Mouse (Mus musculus) B cell, adult 2 months (primary cell): ENCODE results near the gene Hormad2.
A peak's percentile ranks its signal among the peaks of the same experiment; 100 is the strongest.

Experiments
- DNase-seq, 2 experiments: peaks; one replicate each; pipeline ENCODE4 v3.0.0; 2022

Gene Hormad2

DNA sequence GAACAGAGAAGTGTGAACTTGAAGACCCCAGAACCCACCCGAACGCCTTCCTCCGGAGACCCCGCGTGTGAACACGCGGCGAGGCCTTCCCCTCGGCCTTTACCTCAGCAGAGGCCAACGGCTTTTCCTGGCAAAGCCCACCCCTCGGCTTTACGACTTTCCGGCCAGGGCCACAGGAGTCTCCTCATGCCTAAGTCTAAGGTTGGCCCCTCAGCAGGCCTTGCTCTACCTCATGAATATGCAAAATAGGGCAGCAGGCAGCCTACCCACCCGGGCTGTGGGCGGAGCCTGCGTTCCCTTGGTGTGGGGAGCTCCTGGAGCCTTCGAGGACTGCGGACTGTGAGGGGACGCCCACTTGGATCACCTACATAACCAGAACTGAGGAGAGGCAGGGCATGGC is at the start of gene Hormad2:
Gene Hormad2, minus strand, starts transcription at position 128 of the 400 bp plus-strand sequence.
- peak; percentile 28 to 33 for DNase-seq

DNA sequence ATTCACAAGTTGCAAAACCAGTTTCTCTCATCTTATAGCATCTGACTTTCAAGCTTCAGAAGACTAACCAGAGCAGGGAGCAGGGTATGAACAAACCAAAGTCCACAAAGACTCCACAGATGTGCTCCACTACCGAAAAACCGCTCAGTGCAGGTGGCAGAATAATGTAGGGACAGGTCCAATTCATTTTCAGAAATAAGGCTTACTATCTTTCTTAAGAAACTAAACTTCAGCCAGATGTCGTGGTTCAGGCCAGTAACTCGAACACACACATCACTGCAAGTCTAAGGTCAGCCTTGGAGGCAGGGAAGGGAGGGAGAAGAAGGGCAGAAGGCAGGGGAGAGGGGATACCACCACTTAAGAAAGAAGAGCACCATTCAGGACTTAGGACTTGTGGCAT is 48.3 kb upstream of the Hormad2 start:
- no peak for DNase-seq

DNA sequence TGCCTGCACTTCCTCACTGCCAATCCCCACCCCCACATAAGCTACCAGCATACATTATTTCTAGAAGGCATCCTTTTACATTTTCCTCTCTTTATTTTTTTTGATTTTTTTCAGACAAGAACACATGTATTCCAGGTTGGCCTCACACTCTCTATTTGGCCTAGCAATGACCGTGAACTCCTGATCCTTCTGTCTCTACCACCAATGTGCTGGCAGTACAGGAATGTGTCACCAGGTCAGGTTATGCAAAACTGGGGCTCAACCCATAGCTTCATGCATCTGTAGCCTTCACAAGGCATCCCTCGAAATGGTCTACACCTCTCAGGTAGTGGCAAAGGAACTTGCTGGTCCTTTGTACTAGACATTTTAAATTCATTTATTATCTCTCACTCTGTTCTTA is 47.9 kb upstream of the Hormad2 start:
- no peak for DNase-seq

DNA sequence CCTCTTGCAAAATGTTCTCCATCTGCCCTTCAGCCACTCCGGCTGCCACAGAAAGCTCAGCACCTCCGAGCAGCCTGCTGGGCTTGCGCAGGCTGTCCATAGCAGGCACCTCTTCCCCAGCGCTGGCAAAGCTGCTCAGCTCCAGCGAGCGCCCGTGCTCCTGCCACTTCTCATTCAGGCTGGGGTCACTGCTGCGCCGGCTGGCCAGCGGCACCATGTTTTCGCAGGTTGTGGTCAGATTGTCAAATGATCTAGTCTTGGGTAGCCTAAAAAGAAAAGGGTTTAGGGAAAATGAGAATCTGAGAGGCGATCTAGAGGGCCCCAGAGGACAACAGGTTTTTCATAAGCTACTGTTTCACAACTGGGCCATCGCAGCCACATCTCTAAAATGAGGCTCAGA is 47.5 kb upstream of the Hormad2 start:
- DNase-seq: no peak

DNA sequence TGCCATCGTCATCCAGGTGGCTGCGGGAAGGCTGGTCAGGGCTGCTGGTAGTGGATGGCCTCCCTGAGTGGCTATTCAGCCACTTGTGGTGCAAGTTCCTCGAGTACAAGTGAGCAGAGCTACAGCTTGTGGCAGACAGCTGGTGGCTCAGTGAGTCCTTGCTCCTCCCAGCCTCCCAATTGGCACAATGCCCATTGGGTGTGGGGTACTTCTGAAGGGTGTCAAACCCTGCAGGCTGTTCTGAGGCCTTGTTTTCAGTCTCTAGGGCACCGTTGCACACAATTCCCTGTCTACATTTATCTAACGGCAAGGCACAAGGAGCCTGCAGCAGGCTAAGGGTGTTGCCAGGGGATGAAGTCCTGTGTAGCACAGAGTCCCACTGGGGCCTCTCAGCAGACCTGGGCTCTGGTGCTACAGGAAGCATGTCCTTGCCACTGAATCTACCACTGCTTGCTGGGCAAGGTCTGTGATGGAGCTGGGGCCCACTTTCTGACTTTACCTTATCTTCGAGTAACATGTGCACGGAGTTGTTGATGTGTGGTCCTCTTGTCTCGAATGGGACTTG is 46.6 kb upstream of the Hormad2 start:
- DNase-seq: no peak

DNA sequence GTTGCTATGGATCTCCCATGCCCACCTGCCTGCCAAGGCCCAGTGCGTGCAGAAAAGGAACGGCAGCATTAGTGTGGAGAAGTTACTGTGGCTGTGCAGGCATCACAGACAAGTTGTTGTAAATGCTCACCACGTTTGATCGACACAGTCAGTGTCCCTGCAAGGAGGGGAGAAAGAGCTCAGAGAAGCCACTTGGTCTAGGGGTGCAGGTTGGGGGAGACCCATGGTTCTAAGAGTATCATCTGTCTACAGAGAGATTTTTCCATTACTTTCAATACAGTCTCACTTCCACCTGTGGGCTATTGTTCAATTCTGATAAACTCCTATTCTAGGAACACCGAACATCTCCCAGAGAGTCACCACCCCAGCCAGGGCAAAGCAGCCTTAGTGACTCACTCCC is 43.6 kb upstream of the Hormad2 start:
- DNase-seq: no peak

DNA sequence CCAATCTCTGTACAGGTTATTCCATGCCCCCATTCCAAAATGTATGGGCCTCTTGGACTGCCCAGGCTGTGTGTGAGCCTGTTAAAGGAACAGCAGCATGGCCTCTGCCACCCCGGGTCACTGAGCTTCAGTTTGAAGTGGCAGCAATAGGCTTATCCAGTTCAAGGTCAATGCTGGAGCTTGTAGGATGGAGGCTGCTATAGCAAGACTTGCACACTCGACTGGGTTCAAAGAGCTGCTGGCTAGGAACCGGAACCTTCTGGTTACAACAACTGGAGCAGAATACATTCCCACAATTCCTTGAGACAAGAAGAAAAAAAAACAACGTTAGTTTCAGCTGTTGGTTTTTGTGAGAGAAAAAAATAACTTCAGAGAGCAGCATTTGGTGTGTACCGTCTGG is 41.7 kb upstream of the Hormad2 start:
- no peak for DNase-seq

DNA sequence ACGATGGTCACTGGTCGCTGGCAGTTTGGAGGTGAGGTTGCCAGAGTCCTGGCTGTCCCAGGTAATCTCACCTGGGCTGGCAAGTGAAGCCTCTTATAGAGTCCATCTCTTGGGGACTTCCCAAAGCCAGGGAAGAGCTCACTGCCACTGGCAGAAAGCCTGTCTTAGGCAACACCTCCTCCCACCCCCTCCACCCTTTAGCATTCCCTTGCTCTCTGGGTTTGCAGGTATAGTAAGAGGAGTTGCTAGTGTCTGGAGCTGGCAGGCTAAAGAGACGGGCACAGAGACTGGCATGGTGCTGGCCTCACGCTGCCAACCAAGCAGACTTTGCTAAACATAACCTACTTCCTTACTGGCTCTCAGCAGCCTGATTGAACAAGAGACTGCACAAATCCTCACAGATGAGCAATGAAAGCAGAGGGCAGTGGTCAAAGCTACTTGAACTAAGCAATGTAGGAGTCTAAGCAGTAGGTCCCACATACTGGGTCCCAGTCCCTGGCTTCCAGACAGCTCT is 35.3 kb upstream of the Hormad2 start:
- DNase-seq: no peak

DNA sequence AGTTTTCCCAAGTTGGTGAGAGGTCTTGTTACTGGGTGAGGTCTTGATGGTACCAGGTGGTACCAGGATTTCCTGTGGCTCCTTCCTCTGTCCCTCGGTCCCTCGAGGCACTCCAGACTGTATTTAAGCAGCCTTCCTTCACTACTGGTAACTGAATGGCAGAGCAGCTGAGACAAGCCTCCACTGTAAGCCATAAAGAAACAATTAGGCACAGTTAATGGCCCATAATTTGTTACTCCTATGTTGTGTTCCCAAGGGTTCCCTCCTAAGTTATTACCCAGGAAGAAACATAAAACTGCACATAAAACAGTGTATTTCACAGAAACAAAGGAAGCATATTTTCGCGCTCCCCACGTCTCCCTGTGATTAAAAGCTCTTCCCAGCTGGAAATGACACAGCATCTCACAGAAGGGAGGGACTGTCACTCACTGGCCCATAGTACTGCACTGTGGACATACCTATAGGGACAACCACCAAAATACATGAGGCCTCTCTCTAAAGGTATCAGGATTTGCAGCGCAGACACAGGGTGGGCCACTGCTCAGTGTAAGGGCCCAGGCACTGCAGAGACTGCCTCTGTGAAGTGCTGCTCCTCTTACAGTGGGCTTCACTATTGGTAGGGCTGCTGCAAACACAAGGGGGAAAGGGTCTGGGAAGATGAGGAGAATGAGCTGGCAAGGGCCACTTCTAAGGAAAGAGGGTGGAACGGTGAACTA is 31.7 kb upstream of the Hormad2 start:
- DNase-seq: no peak

DNA sequence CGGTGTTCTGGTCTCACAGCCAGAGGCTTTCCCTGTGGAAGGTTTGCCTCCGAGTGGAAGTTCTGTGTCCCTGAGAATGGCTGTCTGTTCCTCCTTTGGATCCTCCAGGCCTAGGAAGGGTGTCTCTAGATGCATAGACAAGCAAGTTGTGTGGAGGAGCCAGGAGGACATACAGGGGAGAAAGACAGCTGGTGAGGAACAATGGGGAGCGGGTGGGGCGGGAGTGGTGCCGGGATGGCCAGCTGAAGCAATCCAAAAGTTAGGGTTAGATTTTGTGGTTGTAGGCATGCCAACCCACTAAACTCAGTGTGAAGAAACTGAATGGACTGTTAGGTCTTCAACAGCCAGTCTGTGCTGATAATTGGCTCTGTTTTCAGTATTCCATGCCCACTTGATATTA is 30.8 kb upstream of the Hormad2 start:
- no peak for DNase-seq

DNA sequence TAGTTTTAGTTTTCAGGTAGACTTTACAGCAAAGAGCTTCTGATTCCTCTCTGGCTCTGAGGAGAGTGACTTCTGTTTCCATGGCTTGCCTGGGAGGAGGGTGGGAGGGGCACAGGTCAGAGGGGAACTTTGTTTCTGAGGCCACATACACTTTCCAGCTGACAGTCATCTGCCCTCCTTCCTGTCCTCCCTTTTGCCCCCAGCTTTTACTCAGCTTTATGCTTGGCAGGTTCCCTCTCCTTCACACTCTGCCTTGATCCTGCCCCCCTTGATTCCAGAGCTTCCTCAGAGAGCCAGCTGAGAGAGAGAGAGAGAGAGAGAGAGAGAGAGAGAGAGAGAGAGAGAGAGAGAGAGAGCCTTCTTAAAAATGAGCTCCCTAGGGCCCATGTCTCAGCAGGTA is 30.3 kb upstream of the Hormad2 start:
- no peak for DNase-seq

DNA sequence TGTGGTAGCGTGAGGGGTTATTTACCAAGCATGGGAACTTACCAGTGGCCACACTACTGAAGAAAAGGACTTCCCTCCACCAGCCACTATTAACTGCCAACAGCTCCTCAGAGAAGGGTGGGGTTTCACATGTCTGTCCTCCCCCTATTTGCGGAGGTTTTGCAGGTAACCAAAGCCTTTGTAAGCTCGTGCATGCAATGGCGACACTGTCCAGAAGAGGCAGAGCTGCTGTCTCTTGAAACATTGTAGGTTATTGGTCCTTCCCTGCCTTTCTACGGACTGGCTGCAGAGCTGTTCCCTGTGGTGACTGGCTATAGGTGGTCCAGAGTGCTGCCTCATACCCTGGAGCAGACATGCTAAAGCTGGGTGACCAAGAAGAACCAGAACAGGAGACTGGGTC is 28.2 kb upstream of the Hormad2 start:
- DNase-seq: no peak

DNA sequence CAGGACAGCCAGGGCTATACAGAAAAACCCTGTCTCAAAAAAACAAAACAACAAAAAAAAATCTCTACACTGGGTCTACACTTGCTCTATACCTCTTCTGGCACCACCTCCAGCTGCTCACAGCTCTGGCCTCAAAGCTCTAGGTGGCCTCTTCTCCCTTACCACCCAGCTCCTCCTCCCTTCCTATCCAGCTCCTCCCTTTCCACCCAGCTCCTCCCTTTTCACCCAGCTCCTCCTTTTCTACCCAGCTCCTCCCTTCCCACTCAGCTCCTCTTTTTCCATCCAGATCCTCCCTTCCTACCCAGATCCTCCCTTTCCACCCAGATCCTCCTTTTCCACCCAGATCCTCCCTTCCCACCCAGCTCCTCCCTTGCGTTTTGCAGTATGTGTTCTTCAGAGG is 26.5 kb upstream of the Hormad2 start:
- DNase-seq: no peak

DNA sequence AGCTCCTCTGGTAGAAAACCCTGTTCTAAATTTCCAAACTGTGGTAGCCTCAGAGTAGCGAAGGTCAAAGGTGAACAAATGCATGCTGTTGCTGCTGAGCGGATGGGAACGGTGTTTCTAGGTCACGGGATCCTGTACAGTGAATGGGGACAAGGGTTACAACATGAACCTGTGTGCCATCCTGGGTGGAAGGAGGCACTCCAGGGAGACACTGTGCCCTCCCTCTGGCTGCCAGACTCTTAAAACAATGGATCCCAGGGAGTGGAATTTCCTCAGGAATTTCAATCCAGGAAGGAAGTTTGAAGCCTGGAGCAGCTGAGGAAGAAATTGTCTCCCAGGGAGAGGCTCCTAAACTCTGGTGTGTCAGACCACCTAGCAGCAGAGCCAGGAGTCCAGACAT is 25.3 kb upstream of the Hormad2 start:
- DNase-seq: no peak

DNA sequence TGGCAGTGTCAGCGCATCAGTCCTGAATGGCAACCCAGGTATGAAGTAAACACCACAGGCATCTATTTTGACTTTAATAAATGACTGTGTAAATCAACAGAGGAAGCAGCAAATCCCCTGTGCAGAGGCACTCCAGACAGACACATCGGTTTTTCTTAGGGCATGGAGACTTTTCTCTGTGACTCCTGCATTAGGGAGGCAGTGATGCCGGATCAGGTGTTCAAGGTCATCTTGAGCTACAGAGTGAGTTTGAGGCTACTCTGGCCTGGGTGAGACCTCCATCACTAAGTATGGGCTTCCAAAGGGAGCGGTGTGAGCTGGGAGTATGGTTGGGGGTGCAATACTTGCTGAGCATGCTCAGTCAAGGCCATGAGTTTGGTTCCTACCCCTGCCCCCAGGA is 23.7 kb upstream of the Hormad2 start:
- DNase-seq: no peak

DNA sequence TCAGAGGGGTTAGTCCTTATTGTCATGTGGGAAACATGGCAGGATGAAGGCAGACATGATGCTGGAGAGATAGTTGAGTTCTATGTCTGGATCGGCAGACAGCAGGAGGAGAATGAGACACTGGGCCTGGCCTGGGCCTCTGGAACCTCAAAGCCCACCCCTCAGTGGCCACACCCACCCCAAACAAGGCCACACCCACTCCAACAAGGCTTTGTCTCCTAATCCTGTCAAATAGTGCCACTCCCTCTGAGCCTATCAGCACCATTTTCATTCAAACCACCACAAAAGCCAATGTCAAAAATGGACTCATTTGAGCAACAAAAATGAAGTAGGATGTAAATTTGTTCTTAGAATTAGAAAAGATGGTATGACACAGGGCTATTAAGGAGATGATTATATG is 23.3 kb upstream of the Hormad2 start:
- no peak for DNase-seq

DNA sequence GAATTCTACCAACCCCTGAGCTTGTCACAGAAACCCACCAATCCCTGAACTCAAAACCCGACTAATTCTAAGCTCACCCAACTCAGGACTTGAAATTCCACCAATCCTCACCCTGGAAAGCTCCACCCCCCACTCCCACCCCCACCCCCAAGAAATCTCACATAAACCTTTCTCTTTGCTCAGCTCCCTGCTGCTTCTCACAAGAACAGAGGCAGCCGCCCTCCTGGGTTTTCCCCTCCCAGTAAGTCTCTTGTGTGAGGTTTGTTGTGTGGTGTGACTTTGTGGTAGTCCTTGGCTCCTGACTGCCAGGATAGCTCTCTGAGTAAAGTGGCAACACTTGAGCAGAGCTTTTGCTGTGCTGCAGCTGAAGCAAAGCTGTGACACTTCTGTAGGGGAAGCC is 22.0 kb upstream of the Hormad2 start:
- no peak for DNase-seq

DNA sequence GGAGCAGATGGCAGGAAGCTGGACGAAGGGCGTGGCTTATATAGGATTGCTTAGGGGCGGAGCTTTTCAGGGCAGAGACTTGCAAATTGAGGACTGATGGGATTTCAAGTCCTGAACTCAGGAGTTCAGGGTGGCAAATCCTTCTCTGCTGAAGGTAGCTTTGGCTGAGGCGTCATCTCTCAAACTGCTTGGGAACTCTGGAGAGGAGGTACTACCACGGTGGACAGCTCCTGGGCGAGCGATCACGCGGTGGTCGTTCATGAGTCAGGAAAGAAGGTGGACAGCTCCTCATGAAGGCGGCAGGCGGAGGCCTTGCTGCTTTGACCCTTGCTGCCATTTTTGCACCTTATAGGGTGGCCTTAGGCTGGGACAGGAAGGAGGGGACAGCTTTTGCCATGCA is 20.2 kb upstream of the Hormad2 start:
- DNase-seq: no peak

DNA sequence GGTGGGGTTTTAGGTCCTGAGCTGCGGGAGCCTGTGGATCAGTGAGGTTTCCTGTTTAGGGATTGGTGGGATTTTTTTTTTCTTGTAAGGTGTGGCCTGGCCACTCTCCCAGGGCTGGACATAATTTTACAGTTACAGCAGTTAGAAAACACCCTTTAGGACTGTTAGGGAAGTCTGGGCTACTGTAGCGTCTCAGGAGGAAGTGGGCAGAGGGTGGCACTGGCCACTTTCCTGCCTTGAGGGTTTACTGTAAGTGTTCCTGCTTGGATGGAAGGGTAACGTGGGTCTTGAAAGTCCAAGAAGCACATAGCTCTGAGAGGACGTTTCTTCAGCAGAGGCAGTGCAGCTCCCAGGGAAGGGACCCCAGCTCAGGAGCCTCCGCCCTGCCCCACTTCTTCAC is 19.7 kb upstream of the Hormad2 start:
- DNase-seq: no peak

DNA sequence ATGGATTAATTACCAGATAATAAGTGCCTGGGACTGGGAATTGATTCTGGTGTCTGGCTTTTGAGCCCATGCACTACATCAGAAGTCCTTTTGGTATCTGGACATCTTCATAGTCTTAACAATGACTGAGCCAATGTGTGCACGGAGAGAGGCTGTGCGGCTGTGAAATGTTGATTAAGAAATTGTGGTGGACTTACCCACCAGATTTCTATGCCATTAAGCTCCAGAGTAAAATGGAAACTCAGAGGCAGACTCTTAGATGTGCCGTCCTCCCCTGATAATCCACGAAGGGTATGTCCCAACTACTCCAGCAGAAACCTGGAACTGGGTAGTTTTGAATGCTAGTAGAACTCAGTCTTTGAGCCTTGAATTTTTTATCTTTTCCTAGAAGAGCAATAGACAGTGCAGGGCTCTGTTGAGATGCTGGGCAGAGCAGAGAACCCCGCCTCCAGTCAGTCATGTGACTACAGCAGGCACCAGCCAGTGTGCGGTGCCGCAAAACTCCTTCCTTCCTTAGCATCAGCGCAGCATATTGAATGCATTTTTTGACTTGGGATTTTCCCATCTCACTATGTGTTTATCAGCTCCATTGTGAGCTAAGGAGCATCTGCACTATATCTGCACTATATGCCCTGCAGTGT is 14.1 kb upstream of the Hormad2 start:
- no peak for DNase-seq

DNA sequence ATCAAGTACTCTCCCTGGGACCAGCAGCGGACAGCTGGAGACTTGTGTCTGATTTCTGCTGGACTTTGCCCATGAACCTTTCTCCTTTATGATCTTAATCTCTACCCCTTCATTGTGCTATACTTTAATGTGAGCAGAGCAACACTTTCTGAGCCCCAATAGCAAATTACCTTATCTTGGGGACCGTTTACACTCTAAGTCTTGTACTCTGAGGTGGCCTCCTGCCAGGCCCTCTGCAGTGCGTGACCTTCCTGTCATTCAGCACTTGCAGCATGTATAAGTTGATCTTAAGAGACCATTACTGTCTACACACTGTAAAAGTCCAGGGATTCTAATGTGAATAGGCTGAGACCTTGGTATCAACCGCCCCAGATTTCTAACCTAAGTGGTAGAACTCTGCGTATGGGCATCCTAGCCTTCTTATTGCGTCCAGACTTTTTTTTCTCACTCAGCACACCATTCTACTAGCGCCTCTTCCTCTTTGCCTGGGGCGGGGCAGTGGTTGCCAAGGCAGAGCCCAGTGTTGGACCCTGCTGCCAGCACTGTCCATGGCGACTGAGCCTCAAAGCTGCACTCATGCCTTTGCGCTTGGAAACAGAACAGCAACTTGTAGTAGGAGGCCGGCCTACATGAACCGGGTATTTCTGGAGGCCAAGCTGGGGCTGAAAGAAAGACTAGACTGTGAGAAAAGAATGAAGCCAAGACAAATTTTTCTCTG is 11.7 kb upstream of the Hormad2 start:
- no peak for DNase-seq

DNA sequence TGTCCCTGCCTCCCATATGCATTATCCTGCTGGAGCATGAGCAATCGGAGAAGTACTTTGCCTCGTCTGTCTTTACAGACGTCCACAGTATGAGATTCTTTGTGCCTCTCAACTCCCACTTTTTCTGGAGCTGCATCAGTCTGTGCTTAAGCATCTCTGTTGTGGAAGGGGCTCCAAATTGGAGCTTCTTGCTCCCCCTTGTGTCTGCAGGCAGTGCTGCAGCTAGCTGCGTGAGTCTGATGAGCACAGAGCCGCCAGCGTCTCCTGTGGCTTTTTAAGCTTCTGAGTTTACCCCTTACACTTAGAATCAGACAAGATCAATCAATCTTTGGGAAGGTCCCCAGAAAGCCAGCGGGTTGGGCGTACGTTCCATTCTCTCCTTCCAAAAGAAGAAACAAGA is 10.2 kb upstream of the Hormad2 start:
- peak; percentile 57 to 58 for DNase-seq

DNA sequence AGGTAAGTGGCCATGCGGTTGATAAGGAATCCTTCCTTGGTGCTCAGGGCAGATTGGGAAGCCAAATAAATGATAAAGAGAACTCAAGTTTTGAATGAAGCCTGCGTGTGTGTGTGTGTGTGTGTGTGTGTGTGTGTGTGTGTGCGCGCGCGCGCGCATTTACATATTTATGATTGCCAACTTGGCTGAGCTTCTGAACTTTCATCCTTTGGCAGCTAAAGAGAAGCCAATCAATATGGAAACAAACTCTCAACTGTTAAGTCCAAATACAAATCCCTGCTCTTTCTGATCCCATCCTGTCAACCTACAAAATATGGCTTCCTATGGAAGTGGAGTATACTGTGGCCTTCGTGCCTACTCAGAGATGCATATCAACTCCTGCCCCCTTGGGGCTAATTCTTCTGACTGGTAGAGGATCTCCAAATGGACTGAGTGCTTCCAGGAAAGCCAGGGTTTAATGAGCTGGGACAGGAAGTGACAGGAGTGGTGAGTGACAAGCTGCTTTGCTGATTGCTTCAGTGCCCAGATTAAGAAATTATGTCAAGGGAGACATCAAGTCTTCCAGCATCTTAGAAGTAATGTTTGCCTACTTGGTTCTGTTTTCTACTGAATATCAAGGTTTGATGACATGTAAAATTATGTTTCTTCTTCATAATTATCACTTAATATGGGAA is 5.4 kb upstream of the Hormad2 start:
- no peak for DNase-seq
